Mouse (Mus musculus) CD4-positive, CD25-positive, alpha-beta regulatory T cell, adult 2 months (primary cell): ENCODE results near the gene Mmgt1.
A peak's percentile ranks its signal among the peaks of the same experiment; 100 is the strongest.

Experiments used
- DNase-seq: peaks from one replicate; pipeline ENCODE4 v3.0.0-alpha.2; 2012; ENCODE audit warnings: low read depth, low spot score

Mmgt1 gene

DNA sequence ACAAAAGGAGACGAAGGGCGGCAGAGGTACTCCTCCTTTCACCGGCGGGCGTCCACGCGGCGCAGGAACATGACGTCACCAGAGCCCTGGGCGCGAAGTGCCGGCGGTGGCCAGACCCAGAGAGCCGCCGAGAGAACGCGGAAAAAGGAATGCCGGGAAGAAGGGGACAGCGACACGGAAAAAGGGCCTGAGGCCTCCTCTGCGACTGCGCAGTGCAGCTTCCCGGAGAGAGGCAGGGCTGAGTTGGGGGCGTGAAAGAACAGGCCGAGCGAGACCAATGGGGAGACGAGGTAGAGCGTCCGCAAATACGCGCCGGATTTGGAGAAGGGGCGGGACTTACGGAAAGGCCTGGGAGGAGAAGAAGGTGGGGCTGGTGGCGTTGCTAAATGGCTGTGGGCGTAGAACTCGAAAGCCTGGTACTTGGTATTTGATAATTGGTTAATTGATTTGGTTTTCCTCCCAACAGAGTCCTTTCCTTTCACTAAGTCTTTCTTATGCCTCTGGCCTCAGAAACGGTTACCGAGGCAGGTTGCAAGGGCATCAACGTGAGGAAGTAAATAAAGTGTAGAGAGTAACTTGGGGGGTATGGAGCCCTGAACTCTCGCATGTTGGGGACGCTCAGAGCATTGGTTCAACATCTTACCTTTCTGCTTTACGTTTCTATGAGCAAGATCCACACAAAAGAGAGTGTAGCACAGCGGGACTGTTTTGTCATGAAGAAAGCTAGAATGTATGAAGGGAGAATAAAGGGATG is at the start of gene Mmgt1:
TSS of gene Mmgt1 (minus strand) at position 183 of the 754 bp plus-strand sequence.
- DNase-seq = peak; percentile 93

DNA sequence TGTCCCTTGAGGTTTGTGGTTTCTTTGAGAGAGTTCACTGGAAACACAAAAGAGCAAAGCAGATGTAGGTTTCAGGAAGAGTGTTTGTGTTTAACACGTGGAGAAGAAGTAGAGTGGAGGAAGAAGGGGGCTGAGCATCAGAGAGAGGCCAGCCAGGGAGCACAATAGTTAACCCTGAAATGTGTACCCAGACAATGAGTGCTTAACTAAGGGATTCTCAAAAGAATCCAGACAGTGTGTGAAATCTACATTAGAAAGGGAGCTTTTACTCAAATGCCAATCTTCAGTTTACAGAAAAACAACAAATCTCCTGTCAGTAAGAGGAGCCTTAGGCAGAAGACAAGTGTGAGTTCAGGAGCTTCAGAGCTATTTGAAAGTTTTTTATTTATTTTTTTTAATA is 42.2 kb upstream of the Mmgt1 start:
- DNase-seq = no peak

DNA sequence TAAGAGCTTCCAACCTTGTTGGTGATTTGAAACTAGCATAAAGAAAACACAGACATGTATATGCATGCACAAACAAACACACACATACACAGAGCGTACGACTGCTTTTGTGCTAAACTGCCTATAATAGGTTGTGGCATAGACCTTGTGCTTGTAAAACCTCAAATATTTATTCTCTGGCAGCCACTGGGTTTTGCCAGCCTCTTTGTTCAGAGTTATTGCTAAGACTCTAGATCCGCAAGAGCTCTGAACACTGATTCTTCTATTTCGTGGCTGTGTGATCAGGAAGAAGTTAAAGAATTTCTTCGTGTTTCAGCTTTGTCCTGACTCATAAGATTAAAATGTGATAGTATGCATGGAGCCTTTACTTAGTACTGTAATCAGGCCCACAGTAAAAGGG is 38.3 kb upstream of the Mmgt1 start:
- no peak for DNase-seq

DNA sequence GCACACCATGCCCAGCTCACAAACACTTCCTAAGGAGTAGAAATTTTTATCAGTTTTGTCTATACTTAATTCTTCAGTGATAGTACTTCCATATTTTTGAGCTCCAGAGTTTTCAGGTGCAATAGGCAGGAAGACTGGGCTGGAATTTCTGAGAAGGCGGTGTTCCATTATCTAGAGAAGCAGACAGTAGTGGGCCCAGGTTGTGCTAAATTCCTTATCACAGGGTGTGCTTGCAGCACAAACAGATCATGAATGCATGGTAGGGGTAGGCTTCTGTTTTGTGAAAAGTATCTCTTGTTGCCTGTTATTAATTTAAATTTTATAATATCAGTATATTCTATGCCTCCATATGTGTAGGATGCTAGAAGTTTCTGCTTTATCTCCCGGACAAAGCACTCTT is 17.4 kb upstream of the Mmgt1 start:
- DNase-seq = no peak

DNA sequence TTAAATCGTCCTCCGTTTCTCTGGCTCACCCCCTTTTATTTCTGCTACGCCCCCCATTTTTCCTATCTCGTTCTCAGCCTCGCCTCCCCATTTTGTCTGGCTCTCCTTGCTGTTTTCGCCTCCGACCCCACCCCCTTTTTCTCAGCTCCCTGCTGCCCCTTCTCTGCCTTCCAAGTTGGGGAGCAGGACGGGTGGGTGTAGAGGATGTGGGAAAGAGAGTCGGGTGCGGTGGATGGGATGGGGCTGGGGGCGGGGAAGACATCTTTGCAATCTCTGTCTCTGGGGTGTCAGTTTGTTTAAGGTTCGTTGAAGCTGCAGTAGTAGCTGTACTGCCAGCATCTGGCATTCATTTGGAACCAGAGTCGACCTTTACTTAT is 12.4 kb upstream of the Mmgt1 start:
- no peak for DNase-seq

DNA sequence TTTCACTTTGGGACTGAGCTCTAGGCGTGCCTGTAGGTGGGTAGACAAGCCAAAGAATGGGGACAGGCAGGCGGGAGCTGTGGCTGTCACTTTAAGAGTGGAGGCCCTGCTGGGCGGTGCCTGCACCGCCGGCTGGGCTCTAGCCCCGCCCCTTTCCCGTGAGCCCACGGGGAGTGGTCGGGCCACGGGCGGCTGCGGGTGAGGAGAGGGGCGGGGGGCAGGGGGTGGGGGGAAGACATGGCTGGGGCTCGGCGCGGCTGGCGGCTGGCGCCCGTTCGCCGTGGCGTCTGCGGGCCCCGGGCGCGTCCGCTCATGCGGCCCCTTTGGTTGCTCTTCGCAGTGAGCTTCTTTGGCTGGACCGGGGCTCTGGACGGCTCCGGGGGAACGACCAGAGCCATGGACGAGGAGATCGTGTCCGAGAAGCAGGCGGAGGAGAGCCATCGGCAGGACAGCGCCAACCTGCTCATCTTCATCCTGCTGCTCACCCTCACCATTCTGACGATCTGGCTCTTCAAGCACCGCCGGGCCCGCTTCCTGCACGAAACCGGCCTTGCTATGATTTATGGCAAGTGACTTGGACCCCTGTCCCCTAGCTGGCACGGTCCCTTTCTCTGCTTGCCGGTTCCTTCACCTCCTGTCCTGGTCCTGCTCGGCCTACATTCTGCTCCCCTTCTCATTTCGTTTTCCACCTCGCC is 11.9 kb upstream of the Mmgt1 start, which contains the start of gene Slc9a6:
TSS of gene Slc9a6 (plus strand) at position 135 of the 695 bp plus-strand sequence.
- peak; percentile 90 for DNase-seq

DNA sequence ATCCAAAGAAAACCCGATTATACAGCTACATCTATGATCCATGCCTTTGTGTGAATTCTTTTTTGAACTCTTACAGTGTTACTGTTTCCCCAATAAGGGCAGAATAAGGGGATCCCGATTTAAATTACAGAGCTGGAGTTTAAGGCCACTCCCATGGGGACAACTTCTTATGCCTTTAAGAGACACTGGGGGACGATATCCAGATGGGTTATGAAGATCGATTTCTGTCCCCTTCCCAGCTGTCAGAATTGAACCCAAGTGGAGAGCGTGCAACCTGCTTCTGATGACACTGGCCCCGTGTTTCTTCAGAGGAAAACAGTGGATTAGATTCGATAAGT is 11.4 kb upstream of the Mmgt1 start:
- DNase-seq = no peak

DNA sequence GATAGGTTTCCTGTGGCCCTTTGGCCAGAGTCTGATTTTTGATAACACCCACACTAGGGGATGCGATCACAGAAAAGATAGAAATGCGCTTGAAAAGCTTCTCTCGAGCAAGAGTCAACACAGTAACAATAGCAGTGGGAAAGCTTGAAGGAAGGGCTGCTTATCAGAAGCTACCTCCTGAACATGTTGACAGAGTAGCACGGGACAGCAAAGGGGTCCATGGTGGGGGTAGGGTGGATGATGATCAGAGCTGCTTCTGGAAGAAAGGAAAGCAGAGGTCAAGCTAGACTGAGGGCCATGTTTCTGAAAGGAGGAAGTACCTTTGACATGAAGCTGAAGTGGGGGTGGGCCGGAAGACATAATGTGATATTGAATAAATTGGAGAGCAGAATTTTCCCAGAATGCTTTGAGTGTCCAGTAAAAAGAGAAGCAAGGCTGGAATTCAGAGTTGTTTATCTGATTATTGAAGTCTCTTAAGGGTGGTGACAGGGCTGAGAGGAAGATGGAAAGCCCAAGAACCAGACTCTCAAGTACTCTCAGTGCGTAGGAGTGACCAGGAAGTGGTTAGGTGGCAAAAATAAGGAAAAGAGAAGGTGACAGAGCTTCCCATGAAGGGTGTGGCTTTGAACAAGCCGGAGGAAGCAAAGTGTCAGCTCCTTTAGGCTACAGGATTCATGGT is 9.3 kb upstream of the Mmgt1 start:
- DNase-seq = peak; percentile 6

DNA sequence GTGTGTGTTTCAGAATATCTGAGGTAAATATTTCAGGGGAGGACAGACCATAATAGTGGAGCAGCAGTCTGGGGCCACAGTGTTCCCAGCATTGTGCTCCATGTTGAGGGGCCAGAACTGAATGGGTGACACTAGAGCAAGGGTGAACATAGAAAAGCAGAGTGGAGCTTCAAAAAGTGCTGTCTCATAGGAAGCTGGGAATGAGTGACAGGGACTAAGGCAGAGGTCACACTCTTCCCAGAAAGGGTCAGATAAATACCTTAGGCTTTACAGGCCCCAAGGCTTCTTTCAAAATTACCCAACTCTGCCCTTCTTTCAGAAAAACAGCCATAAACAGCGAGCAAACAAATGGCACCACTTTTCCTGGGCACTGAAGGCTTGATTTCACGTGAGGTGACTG is 8.7 kb upstream of the Mmgt1 start:
- DNase-seq = no peak

DNA sequence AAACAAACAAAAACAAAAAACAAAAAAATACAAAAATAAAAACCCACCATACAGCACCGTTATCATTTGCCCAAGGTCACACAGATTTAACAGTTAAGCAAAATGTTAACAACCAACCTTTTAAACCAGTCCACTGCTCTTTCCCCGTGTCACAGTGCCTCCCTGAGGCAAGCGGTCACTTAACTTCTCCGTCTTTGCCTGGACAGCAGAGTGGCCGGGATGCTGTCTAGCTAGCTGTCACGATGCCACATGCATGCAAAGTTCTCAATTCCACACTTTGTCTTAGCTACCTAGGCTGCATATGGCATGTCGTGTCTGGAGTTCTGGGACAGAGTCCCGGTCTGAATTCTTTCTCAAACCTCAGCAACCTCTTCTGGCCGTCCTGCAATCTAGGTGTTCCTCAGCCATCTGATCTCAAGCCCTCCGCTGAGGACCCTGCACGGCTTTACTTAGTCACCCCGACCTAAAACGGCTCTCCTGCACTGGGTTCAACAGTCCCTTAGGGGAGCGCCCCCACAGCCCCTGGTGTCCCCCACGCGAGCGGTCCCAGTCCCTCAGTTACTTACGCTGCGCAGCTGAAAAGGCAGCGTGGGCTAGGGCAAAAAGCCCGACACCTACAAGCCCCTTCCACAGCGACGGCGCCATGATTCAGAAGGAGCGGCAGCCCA is 516 bp downstream of the Mmgt1 start:
- no peak for DNase-seq

DNA sequence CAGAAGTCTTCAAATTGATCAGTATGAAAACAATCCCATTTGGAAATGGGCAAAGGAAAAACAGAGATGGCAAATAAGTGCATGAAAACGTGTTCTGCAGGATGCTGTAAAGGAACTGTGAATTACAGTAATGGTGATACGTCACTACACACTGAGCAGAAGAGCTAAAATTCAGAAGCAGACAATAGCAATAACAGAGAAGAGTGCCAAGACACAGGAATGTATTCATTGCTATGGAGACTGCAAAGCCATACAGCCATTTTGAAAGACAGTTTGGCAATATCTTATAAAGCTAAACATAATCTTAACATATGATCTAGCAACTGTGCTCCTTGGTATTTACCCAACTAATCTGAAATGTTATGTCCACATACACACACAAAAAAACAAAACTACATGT is 19.7 kb downstream of the Mmgt1 start:
- DNase-seq = no peak

DNA sequence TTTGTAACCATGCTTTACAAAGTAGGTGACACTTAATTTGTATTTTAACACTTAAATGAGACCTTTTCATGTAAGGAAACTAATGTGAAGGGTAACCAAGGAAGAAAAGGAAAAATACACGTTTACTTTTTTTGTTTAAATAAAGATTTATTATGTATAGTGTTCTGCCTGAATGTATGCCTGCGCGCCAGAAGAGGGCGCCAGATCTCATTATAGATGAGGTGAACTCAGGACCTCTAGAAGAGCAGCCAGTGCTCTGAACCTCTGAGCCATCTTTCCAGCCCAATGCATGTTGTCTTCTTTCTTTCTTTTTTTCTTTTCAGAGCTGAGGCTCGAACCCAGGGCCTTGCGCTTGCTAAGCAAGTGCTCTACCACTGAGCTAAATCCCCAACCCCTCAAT is 25.4 kb downstream of the Mmgt1 start:
- DNase-seq = peak; percentile 65

DNA sequence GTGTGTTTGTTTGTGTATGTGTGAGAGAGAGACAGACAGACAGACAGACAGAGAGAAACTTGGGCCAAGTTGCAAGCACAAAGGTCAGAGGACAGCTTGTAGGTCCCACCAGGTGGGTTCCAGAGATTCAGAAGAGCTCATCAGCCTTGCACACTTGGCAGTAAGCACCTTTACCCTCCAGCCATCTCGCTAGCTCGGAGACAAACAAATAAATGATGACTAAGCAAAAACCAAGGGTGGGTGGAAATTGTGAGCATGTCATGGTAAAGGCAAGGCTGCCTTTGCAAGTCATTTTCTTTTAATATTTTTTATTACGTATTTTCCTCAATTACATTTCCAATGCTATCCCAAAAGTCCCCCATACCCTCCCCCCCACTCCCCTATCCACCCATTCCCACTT is 44.3 kb downstream of the Mmgt1 start:
- no peak for DNase-seq

DNA sequence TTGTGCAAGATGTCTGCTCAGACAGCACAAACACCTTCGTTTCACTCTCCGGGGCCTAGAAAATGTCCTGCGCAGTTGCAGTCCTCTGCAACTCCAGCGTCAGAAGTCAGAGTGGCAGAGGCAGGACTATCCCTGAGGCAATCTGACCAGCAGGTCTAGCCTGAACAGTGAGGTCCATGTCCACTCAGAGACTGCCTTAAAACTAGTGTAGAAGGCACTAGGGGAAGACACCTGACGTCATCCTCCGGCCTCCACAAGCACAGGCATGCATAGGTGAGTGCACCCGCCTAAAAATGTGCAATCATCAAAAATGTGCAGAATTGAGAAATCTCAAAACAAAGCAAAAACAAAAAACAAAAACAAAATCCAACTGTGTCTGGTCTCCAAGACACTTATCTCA is 48.4 kb downstream of the Mmgt1 start, which contains the start of gene Gm648:
TSS of gene Gm648 (minus strand) at position 101 of the 400 bp plus-strand sequence.
- DNase-seq = no peak

DNA sequence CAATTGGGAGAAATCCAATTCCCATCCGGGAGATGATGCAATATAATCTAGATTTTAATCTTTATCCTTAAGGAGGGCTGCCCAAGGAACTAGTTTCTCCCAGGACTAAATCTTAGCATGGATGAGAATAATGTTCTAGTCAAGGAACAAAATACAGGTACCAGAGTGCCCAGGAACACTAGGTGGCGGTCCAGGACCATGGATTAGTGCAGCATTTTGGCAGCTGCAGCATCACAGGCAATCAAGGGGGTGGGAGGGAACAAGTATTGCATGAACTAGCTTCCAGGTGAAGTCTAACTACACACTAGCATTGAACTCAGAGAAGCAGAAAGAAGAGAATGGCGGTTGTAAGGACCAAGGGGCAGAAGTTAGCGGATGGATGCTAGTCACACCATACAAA is 60.7 kb downstream of the Mmgt1 start:
- DNase-seq = peak; percentile 22
